Mouse (Mus musculus): Measurements from ENCODE around the gene Abcd3.
"Not testable (repeated sequence)": the region's sequence is repeated elsewhere in the genome, so short reads cannot be mapped to it uniquely, and the experiment has no call there.

Abcd3 gene

DNA sequence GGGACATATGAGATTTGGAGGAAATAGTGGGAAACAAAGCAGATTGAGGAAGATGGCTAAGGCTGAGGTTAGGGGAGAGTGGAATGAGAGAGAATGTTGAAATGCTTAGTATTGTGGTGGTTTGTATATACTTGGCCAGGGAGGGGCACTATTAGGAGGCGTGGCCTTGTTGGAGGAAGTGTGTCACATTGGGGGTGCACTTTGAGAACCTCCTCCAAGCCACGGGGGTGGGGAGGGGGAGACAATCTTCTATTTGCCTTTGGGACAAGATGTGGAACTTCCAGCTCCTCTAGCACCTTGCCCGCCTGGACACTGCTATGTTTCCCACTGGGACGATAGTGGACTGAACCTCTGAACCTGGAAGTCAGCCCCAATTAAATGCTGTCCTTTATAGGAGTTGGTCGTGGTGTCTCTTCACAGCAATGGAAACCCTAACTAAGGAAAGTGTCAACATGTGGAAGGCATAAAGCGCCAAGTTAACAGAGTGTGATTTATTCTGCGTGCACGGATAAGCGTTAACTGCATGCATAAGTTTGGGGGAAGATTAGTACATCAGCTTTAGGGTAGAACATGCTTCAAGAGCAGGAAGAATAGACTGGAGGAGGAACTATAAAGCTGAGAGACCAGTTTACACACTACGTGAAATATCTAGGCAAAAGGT lies 3.8 kb upstream of the Abcd3 start:
- DNase-seq (ENCODE audit: low spot score in 2 of 2) = no peak

DNA sequence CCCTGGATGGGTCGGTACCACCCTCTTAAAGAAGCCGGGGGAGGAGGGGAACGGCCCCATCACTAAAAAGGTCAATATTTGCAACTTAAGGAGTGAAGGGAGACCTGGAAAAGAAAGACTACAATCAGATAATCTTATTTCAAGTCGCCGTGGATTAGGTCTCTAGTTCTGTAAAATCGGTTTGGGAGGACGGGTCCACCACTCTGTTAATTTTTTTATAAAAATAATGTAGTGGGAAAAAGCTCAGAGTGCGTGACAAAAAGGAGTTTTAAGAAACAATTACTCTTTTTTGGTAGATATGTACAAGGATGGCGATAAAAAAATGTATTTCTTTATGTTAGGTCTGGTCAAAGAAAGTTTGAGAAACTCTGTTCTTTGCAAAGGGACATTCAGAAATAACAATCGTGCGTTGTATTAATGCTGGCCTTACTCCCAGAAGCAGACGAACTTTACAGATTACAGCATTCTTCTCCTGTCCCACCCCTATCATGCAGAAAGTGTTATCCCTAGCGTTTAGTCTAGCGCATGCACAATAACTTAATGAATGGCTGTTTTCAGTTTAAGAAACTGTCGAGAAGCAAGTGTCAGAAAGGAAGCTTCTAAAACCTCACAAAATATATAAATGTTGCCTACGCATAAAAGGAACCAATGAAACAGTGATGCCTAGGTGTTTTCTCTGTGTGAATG lies 590 bp upstream of the Abcd3 start:
- DNase-seq (ENCODE audit: low spot score in 2 of 2) = no peak

DNA sequence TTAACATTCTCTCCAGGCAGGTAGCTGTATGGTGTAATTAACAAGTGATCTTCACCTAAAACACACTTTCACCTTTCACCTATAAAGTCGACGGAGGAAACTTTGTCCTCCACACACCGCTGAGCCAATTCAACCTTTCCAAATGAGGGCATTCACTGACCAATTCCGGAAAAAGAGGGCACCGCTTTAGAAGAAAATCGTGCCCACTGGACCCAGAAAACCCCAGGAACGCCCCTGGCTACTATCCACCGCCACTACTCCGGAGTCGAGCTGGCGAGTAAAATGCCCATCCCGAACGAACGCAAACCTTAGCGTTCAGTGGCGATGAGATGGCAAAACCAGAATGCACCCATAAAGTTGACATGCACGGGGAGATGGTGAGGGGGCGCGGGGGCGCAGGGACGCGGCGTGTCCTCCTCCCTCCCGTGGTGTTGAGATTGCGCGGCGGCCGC lies 663 bp downstream of the Abcd3 start:
- DNase-seq (ENCODE audit: low spot score in 2 of 2) = peak in 1 of 2 experiments; percentile 3

DNA sequence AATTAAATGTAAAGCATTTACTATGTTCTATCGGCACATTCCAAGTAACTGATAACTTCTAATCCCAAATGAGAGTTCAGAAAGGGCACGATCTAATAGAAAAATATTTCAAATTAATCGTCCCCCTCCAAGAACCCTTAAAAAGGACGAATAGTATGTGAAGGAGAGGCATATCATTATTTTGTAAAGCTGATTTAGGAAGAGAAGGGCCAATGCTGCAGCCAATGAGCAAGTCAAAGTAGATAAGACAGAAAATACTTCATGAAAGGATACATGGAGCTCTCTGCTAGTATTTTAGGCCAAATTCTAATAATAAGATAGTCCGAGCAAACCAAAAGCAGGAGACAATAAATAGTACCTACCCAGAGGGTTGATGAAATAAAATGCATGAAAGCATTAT lies 1.3 kb downstream of the Abcd3 start:
- no peak for DNase-seq (ENCODE audit: low spot score in 2 of 2)

DNA sequence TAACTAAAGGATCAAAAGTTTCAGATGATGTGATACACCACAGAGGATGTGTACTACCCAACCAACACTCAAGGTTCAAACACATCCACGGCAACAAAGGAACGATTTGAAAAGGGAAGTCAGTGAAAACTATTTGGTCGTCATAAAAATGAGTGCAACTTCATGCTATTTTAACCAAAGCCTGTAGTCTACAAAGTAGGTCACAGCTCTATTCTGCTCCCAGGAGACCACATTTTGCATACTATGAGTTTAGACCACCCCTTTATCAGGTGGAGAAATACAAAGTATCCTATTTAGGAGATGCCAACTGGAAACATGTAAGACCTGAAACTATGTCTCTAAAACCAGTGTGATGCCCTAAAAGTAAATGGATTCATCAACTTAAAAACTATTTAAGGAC lies 6.9 kb downstream of the Abcd3 start:
- no peak for DNase-seq (ENCODE audit: low spot score in 2 of 2)

DNA sequence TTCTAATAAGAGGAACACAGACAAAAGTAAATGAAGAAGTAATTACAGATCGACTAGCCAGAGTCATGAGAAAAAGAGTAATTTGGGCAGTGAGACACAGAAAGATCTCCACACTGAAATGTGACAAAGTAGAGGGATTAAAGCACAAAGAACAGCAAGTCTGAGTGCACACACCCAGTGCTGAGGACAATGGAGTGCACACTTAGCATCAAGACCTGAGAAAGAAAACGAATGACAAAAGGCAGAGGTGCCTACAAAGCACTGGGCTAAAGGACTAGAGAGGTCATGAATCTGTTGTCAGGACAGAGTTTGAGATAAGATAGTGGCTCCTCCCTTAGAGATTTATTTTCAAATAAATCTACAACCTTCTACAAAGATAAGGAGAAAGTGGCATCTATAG lies 20.9 kb downstream of the Abcd3 start:
- DNase-seq (ENCODE audit: low spot score in 2 of 2) = no peak

DNA sequence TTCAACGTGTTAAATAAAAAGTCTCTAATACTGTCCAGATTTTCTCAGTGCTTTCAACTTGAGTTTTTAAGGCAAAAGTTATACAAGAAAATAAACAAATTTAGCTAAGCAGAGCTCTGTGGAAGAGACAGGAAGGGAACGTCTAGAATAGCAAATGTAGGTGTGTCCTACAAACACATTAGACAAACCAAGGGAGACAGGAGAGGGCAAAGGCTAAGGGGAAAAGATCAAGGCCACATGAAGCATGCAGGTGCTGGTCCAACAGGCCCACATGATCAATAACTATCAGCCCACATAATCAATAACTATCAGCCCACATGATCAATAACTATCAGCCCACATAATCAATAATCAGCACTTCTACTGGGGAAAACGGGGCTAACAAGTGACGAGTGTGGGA lies 22.9 kb downstream of the Abcd3 start:
- no peak for DNase-seq (ENCODE audit: low spot score in 2 of 2)

DNA sequence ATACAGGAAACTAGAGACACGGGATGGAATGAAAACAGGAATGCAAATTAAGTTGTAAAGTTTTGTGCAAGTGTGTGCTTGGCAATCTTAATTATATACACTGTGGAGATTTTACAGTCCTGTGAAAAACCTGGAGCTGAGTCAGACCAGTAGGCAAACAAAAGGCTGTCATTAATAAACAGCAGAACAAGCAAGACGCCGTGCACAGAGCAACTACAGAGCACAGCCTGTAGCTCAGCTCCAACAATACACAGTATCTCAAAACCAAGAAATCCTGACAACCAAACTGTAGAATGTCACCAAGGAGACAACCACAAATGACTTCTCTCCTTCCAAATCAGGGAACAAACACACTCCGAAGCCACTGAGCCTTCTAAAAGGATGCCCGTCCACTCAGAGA lies 24.7 kb downstream of the Abcd3 start:
- no peak for DNase-seq (ENCODE audit: low spot score in 2 of 2)

DNA sequence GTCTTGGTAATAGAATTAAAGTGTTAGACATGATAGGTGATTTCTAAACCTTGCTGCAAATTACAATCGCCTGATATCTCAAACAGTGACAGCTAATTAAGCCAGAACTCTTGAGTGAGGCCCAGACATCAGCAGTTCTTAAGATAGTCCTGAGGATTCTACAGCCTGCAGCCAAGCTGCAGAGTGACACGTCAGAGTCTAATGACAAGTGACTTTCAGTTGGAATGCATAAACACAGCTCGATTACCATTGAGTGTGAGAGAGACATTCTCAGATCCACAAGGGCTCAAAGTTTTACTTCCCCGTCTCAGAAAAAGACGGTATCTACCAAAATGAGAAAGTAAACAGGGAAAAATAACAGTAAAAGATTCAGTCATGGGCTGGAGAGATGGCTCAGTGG lies 25.3 kb downstream of the Abcd3 start:
- no peak for DNase-seq (ENCODE audit: low spot score in 2 of 2)

DNA sequence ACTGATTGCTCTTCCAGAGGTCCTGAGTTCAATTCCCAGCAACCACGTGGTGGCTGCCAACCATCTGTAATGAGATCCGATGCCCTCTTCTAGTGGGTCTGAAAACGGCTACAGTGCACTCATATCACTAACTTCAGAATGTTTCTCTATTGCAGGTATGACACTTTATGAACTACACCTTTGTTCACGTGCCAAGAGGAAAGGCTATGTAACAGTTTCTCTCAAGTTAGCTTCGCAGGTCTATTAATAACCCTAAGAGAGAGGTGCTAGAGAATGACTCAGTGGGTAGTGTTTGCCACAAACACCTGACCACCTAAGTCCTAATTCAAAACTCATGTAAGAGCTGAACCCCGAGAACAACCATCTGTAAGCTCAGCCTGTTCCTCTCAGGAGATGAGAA lies 32.1 kb downstream of the Abcd3 start:
- DNase-seq (ENCODE audit: low spot score in 2 of 2) = no peak

DNA sequence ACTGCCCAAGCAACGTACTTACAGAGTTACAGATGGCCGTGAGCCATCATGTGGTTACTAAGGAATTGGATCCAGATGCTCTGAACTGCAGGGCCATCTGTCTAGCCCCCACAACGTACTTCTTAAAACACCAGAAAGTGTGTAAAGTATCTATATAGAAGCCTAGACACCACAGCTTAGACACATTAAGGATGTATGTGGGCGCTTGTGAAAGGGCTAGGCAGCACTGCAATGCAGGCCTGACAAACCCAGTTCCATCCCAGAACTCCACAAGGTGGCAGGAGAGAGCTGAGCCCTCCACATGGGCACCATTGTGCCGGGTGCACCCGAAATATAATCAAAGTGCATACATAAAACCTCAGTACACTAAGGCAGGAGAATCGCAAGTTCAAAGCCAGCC lies 37.2 kb downstream of the Abcd3 start:
- peak; percentile 4 to 7 for DNase-seq (ENCODE audit: low spot score in 2 of 2)

DNA sequence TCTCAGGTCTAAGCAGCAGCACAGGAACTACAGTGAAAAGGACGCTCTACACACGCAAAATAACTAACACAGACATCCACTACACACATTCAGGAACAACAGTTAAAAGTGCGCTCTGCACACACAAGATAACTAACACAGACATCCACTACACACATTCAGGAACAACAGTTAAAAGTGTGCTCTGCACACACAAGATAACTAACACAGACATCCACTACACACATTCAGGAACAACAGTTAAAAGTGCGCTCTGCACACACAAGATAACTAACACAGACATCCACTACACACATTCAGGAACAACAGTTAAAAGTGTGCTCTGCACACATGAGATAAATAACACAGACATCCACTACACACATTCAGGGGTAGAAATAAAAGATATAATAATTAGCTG lies 41.8 kb downstream of the Abcd3 start:
- not testable (repeated sequence) for DNase-seq (ENCODE audit: low spot score in 2 of 2)

DNA sequence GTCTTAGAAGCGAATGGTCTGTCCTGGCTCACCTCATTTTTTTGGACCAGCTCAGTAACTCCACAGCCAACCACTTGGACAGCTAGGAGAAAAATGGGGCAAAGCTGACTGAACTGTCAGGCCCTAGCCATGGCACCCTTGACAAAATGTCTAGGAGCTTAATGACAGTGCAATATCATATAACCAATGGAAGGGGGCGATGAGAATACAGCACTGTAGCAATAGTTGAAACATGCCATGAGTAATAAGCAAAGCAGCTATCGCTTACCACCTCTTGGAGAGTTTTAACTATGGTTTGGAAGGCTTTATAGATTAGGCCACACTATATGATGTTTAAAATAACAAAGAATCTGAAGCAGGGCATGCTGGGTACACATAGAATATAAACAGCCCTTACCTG lies 46.3 kb downstream of the Abcd3 start:
- no peak for DNase-seq (ENCODE audit: low spot score in 2 of 2)

DNA sequence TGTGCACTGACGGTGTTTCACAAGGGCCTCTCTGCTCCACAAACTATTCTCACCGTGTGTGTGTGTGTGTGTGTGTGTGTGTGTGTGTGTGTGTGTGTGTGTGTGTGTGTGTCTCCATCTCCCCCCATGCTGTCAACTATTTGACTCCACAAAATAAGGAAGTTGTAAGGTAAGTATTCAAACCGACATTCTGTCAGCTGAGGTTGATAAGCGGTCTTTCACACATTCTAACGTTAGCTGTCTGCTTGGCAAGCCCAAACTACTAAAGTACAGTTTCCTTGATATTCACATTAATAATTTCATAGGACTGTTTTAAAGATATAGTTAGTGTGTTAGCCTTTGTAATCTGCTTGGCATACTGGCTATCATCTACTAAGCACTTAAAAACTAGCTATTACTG lies 48.3 kb downstream of the Abcd3 start:
- no peak for DNase-seq (ENCODE audit: low spot score in 2 of 2)

DNA sequence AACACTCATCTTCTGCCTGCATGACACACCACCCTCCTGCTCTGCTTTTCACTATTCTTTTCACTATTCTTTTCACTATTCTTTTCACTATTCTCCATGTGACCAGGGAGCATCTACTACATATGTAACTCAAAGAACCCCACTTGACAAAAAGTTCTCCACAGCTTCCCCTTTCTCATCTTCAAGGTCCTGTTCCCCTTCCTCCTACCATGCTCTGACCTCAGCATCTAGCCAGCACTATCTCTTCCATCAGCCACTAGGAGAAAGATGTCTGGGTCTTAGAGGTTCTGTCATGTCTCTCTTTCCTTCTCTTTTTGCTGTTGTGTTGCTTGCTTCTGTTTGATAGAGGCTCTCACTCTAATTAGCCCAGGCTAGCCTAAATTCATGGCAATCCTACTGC lies 49.1 kb downstream of the Abcd3 start:
- DNase-seq (ENCODE audit: low spot score in 2 of 2) = no peak

DNA sequence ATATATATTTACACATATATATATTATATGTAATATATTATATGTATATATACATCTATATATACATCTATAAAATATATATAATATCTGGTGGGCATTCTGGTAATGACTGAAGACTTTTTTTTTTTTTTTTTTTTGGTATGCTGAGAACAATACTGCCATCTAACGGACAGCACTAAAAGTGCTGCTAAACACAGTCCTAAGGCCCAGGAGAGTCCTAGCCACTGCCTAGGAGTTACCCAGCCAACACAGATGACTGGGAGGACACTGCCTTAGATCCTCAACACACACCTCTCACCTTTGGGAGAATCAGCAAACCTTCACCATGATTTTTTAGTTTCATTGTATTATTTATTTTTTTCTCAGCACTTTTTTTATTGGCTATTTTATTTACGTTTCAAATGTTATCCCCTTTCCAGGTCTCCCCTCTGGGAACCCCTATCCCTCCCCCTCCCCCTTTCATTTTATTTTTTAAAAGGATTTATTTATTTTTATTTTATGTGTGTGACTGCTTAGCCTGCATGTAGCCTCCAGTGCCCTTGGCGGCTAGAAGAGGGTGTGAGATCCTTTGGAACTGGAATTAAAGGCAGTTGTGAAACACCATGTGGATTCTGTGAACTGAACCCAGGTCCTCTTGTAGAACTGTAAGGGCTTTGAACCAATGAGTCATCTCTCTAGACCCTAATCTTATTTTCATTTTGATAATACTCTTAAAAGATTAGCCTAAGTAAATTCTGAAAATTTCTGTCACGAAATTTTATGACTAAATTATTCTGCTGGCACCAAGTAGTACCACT lies 52.8 kb downstream of the Abcd3 start:
- no peak for DNase-seq (ENCODE audit: low spot score in 2 of 2)

DNA sequence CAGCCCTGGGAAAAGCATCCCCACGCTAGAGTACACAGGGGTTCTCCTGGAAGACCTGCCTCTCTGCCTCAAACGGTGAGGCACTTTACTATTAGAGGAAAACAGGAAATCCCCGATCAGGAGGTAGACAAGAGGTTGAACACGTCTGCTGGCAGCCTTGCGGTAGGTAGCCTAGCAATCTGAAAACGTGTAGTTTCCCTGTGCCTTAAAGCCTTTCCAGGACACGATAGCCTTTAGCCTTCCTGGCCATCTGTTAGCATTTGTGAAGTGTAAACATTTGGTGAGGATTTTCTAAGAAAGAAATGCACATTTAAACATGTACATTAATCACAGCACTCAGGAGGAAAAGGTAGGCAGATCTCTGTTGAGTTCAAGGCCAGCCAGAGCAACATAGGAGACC lies 56.7 kb downstream of the Abcd3 start:
- no peak for DNase-seq (ENCODE audit: low spot score in 2 of 2)

DNA sequence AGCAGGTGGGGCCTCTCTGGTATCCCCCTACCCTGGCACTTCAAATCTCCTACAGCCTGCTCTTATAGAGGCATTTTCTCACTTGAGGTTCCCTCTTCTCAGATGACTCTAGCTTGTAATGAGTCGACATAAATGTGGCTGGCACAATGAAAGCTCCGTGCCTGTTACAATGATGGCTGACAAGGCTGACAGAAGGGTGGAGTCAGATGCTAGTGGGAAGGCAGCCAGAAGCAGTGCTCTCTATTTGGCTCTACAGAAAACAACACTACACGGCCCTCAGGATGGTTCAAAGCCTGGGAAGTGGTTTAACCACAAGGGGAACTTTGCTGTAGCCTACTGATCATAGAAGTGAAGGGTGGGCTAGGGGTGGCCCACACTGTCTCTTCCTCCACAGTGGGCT lies 60.0 kb downstream of the Abcd3 start:
- no peak for DNase-seq (ENCODE audit: low spot score in 2 of 2)

DNA sequence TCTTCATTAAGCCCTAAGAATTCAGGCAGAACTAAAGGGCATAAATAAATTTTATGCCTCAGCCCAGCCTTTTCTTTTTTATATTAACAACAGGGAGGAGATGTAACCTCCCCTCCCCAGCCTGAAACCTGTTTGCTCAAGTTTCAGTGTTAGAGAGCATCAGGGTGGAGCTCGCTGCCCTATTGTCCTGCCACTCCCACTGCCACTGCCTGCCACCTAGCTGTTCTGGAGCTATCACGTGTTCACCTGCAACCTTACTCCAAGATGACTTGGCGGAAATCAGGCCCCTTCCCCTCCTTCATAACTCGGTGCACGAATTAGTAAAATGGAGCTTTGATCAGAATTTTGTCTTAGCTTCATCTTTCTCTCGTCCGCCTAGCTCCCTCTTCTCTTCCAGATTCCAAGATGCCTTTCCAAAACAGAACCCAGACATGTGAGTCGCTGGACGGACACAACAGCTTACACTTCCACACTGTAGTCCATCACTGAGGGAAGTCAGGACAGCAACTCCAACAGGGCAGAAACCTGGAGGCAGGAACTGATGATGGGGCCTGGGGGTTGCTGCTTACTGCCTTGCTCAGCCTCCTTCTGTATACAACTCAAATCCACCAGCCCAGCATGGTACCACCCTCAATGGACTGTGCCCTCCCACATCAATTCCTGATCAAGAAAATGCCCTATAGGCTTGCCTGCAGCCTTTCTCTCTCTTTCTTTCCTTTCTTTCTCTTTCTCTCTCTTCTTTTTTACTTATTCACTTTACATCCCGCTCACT lies 60.6 kb downstream of the Abcd3 start:
- not testable (repeated sequence) for DNase-seq (ENCODE audit: low spot score in 2 of 2)

DNA sequence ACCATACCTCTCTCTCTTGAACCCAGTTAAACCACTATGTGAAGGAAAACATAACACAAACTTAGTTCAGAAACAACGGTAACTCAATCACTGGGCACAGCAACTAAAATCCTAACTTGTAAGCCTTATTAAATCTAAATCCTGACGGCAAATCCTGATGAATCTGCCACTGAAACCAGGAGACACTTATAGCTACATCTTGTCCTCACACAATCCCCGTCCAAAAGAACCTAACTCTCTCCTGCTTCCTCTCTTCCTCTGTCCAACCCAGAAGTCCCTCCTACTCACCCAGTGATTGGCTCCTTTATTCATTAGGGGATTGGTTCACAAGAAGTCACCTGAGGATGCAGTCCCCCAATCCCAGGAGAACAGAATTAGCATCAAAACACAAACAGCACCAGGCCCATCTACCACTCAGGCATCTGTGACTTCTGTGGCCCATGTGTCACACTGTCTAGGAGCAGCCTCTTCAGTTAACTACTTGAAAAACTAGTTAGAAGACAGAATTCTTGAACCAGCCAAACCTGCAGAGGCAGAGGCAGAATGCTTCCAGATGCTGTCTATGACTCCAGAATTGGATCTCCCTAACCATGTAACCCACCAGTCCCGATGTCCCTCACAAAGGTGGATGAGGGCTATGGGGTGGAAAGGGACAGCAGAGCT lies 73.8 kb downstream of the Abcd3 start:
- DNase-seq (ENCODE audit: low spot score in 2 of 2) = not testable (repeated sequence)

DNA sequence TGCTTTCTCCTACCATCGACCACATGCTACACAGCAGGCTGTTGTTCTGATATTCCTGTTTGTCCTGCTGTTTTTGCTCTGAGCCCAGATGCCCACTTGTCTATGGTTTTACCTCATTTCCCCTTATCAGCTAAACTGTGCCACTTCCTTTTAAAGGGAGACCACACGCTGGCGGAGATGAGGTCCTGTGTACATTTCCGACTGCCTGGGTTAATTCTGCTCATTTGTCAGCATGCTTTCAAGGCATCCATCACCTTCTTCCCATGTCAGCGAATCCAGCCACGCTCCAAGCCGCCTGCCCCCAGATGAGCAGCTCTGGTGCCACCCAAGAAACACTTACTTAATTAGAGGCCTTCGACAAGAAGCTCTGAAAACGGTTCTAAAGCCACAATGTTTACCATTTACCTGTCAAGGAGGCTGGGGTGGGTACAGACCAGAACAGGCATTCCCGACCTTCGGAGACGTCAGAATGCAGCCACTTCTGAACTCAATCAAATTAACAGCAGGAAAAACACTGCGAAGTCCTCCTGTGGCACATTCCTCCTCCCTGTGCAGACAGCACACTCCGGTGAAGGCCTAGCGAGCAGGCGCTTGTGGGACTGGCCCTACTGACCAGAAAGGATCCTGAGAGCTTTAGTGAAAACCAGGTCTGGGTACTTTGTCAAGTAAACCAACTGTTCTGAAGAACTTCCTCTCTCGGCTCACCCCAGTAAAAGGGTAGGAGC lies 75.5 kb downstream of the Abcd3 start:
- DNase-seq (ENCODE audit: low spot score in 2 of 2) = no peak
